Mouse (Mus musculus) lung, embryonic 16.5 days (tissue): Measurements from ENCODE around the gene Rnf11. TPM values are rescaled to one million over a fixed set of nuclear protein-coding genes. Genes with fewer than 3 reads are reported as not detected.
A peak's percentile ranks its signal among the peaks of the same experiment; 100 is the strongest.

Source experiments
- ATAC-seq: fragments of 200-750 bp; cut with Nextera tagmentation; 2 replicates; pipeline ENCODE4 v1.8.0; 2017; ENCODE audit warnings: low read depth, mild to moderate bottlenecking, moderate library complexity
- H3K27ac ChIP-seq: fragments of 300-500 bp; sonication (generic); 2 replicates; pipeline ENCODE4 v1.5.1; 2014; ENCODE audit warnings: mild to moderate bottlenecking, control low read depth, low read length
- H3K27me3 ChIP-seq: fragments of 300-500 bp; sonication (generic); 2 replicates; pipeline ENCODE4 v1.6.1; 2014; ENCODE audit warnings: low read depth, low read length, mixed read lengths; ENCODE audit not compliant: control insufficient read depth, insufficient read depth
- H3K36me3 ChIP-seq: fragments of 300-500 bp; sonication (generic); 2 replicates; pipeline ENCODE4 v1.6.1; 2014; ENCODE audit warnings: low read length; ENCODE audit not compliant: control insufficient read depth, insufficient read depth
- H3K4me1 ChIP-seq: fragments of 300-500 bp; sonication (generic); replicated peaks from 2 replicates; pipeline ENCODE4 v1.6.1; 2014; ENCODE audit warnings: low read length, mixed read lengths; ENCODE audit not compliant: control insufficient read depth, insufficient read depth
- H3K4me2 ChIP-seq: fragments of 300-500 bp; sonication (generic); 2 replicates; pipeline ENCODE4 v1.6.1; 2014; ENCODE audit warnings: low read depth, low read length, control low read depth
- H3K4me3 ChIP-seq: fragments of 300-500 bp; sonication (generic); 2 replicates; pipeline ENCODE4 v1.5.1; 2014; ENCODE audit warnings: mild to moderate bottlenecking, low read length, control low read depth
- H3K9ac ChIP-seq: fragments of 300-500 bp; sonication (generic); 2 replicates; pipeline ENCODE4 v1.6.1; 2014; ENCODE audit warnings: low read length, control low read depth
- H3K9me3 ChIP-seq: fragments of 300-500 bp; sonication (generic); 2 replicates; pipeline ENCODE4 v1.6.1; 2016; ENCODE audit warnings: low read length; ENCODE audit not compliant: control insufficient read depth
- WGBS: fragments of 180-500 bp; shearing (Covaris S2); extraction: QIAGEN DNeasy Blood & Tissue Kit; methylation state at CpG from one replicate; pipeline ENCODE4 v1.1.7; 2014; 5-methylcytosine and 5-hydroxymethylcytosine counted together
- polyA plus RNA-seq: library from polyadenylated mRNA; unstranded; fragments of >200 nt; fragmentation: Nextera tagmentation; extraction: Ambion mirVana; gene quantifications from 2 replicates; pipeline ENCODE4 v1.2.1, GENCODE M21; 2015

Gene Rnf11
- polyA plus RNA-seq, 1 experiment from 2014 or later = 35.9 TPM

GRCm38 (mm10) chr4:109476554-109477014 lies 7.9 kb downstream of the Rnf11 start:
- peak; percentile 99 for ATAC-seq
- H3K27ac ChIP-seq = peak overlapping the region; percentile 95
- under 1% methylated on average over 36 of the region's 39 CpGs for WGBS
- peaks cover 4% of the 10 kb centered on the region; the same call in 1 of the 2 replicates for H3K4me1 ChIP-seq
- no peaks in the 10 kb centered on the region for H3K27me3 ChIP-seq
- H3K9me3 ChIP-seq = no peaks in the 10 kb centered on the region
- no peaks in the 10 kb centered on the region for H3K36me3 ChIP-seq
- H3K4me2 ChIP-seq = peak overlapping the region; percentile 81
- H3K4me3 ChIP-seq = peak overlapping the region; percentile 76
- H3K9ac ChIP-seq = peak overlapping the region; percentile 98

GRCm38 (mm10) chr4:109475577-109476553 lies 8.7 kb downstream of the Rnf11 start:
- peak overlapping the region; percentile 98 for H3K9ac ChIP-seq
- H3K4me1 ChIP-seq = peaks cover 4% of the 10 kb centered on the region; the same call in 1 of the 2 replicates
- peak overlapping the region; percentile 76 for H3K4me3 ChIP-seq
- no peaks in the 10 kb centered on the region for H3K9me3 ChIP-seq
- peak; percentile 70 for ATAC-seq
- 0% methylated on average over 30 of the region's 68 CpGs for WGBS
- no peaks in the 10 kb centered on the region for H3K27me3 ChIP-seq
- H3K36me3 ChIP-seq = no peaks in the 10 kb centered on the region
- H3K4me2 ChIP-seq = peak overlapping the region; percentile 81
- peak overlapping the region; percentile 95 for H3K27ac ChIP-seq

- WGBS = 33% methylated on average over 2 of the region's 2 CpGs
- peak overlapping the region; percentile 81 for H3K4me2 ChIP-seq
- H3K9ac ChIP-seq = no peak overlapping the region
- H3K4me1 ChIP-seq = peaks cover 4% of the 10 kb centered on the region; the same call in 1 of the 2 replicates
- no peak for ATAC-seq
- no peaks in the 10 kb centered on the region for H3K9me3 ChIP-seq
- H3K4me3 ChIP-seq = peak overlapping the region; percentile 19
- H3K36me3 ChIP-seq = no peaks in the 10 kb centered on the region
- H3K27me3 ChIP-seq = no peaks in the 10 kb centered on the region
- no peak overlapping the region for H3K27ac ChIP-seq
These were observed 9.4 kb downstream of the Rnf11 start for GRCm38 (mm10) chr4:109475078-109475477.

- Histone ChIP-seq H3K27ac (no peak overlapping the region), H3K36me3 (no peaks in the 10 kb centered on the region), H3K9me3 (no peaks in the 10 kb centered on the region), H3K27me3 (no peaks in the 10 kb centered on the region), H3K4me1 (peaks cover 4% of the 10 kb centered on the region; the same call in 1 of the 2 replicates), H3K4me2 (no peak overlapping the region), H3K4me3 (no peak overlapping the region), H3K9ac (no peak overlapping the region)
- WGBS = 95% methylated on average over 3 of the region's 3 CpGs
- no peak for ATAC-seq
These were observed 12.0 kb downstream of the Rnf11 start for GRCm38 (mm10) chr4:109472566-109472965.

GRCm38 (mm10) chr4:109471606-109472005 lies 12.9 kb downstream of the Rnf11 start:
- Histone ChIP-seq H3K4me3 (no peak overlapping the region), H3K4me2 (no peak overlapping the region), H3K36me3 (no peaks in the 10 kb centered on the region), H3K9ac (no peak overlapping the region), H3K27me3 (no peaks in the 10 kb centered on the region), H3K4me1 (peaks cover 4% of the 10 kb centered on the region; the same call in 1 of the 2 replicates), H3K9me3 (no peaks in the 10 kb centered on the region), H3K27ac (no peak overlapping the region)
- ATAC-seq = no peak

- Histone ChIP-seq H3K4me2 (no peak overlapping the region), H3K27ac (no peak overlapping the region), H3K27me3 (no peaks in the 10 kb centered on the region), H3K9ac (no peak overlapping the region), H3K4me1 (no peaks in the 10 kb centered on the region; the same call in 1 of the 2 replicates), H3K36me3 (no peaks in the 10 kb centered on the region), H3K9me3 (no peaks in the 10 kb centered on the region), H3K4me3 (no peak overlapping the region)
- no peak for ATAC-seq
These were observed 16.8 kb downstream of the Rnf11 start for GRCm38 (mm10) chr4:109467687-109468086.

GRCm38 (mm10) chr4:109463892-109464291 lies 20.6 kb downstream of the Rnf11 start:
- Histone ChIP-seq H3K36me3 (no peaks in the 10 kb centered on the region), H3K27me3 (no peaks in the 10 kb centered on the region), H3K4me3 (no peak overlapping the region), H3K9ac (no peak overlapping the region), H3K4me2 (no peak overlapping the region), H3K4me1 (peaks cover 11% of the 10 kb centered on the region), H3K9me3 (no peaks in the 10 kb centered on the region), H3K27ac (no peak overlapping the region)
- no peak for ATAC-seq

- peaks cover 11% of the 10 kb centered on the region for H3K4me1 ChIP-seq
- H3K27ac ChIP-seq = peak overlapping the region; percentile 94
- H3K4me3 ChIP-seq = no peak overlapping the region
- no peaks in the 10 kb centered on the region for H3K27me3 ChIP-seq
- WGBS = 30% methylated on average over 3 of the region's 3 CpGs
- H3K36me3 ChIP-seq = no peaks in the 10 kb centered on the region
- no peak overlapping the region for H3K9ac ChIP-seq
- ATAC-seq = peak; percentile 99
- no peaks in the 10 kb centered on the region for H3K9me3 ChIP-seq
- peak overlapping the region; percentile 29 for H3K4me2 ChIP-seq
These were observed 23.9 kb downstream of the Rnf11 start for GRCm38 (mm10) chr4:109460421-109461179.

GRCm38 (mm10) chr4:109456821-109457220 lies 27.7 kb downstream of the Rnf11 start:
- no peak for ATAC-seq
- 75% methylated on average over 6 of the region's 6 CpGs for WGBS
- Histone ChIP-seq H3K9ac (no peak overlapping the region), H3K9me3 (no peaks in the 10 kb centered on the region), H3K27me3 (no peaks in the 10 kb centered on the region), H3K27ac (no peak overlapping the region), H3K4me3 (no peak overlapping the region), H3K4me1 (peaks cover 9% of the 10 kb centered on the region), H3K4me2 (no peak overlapping the region), H3K36me3 (peaks cover 2% of the 10 kb centered on the region)
